Mouse (Mus musculus) cerebellum, adult 2 months (tissue): ENCODE results near the gene Gm21954. TPM values are rescaled to one million over a fixed set of nuclear protein-coding genes. Genes with fewer than 3 reads are reported as not detected.

Source experiments
- DNase-seq, 2 experiments: peaks; one replicate each; pipeline ENCODE4 v3.0.0; 2021
- H3K27ac ChIP-seq: fragments of 200-500 bp; 2 replicates; pipeline ENCODE4 v1.5.1; 2012; ENCODE audit warnings: low read length, control low read depth, inconsistent platforms; ENCODE audit not compliant: insufficient read depth
- H3K27me3 ChIP-seq: fragments of 200-500 bp; 2 replicates; pipeline ENCODE4 v1.6.1; 2012; ENCODE audit warnings: inconsistent platforms, mild to moderate bottlenecking, low read length, moderate library complexity; ENCODE audit not compliant: control insufficient read depth, insufficient read depth
- H3K4me1 ChIP-seq: fragments of 200-500 bp; 2 replicates; pipeline ENCODE4 v1.6.1; 2011; ENCODE audit warnings: low read length; ENCODE audit not compliant: control insufficient read depth, insufficient read depth
- H3K4me3 ChIP-seq: fragments of 200-500 bp; replicated peaks from 2 replicates; pipeline ENCODE3; 2011; ENCODE audit warnings: mild to moderate bottlenecking, low read depth, low read length, control low read depth; ENCODE audit not compliant: insufficient read depth
- CTCF ChIP-seq: fragments of 200-500 bp; IDR thresholded peaks from 2 replicates; pipeline ENCODE4 v1.5.1; 2011; ENCODE audit warnings: low read depth, mild to moderate bottlenecking, control low read depth, low read length, moderate library complexity, borderline replicate concordance; ENCODE audit not compliant: insufficient read depth
- POLR2A ChIP-seq: fragments of 200-500 bp; IDR thresholded peaks from 2 replicates; pipeline ENCODE4 v1.6.1; 2011; ENCODE audit warnings: low read length, control low read depth, borderline replicate concordance; ENCODE audit not compliant: insufficient read depth
- WGBS: fragments of 180-500 bp; shearing (Covaris S2); methylation state at CpG from one replicate; pipeline ENCODE4 v1.1.7; 2018; 5-methylcytosine and 5-hydroxymethylcytosine counted together
- polyA plus RNA-seq: library from polyadenylated mRNA; depleted of rRNA; stranded (reverse); fragments of >200 nt; gene quantifications from 2 replicates; pipeline ENCODE4 v1.2.3, GENCODE M21; 2012

Gm21954 gene
- polyA plus RNA-seq, 1 experiment: not detected

- no peak for DNase-seq
These were observed 25.3 kb downstream of the Gm21954 start for GRCm38 (mm10) chr3:55446681-55447080.

GRCm38 (mm10) chr3:55443725-55444124 lies 28.3 kb downstream of the Gm21954 start:
- 10% methylated on average over 2 of the region's 2 CpGs for WGBS

More at GRCm38 (mm10) chr3:55446681-55447080, 25.3 kb downstream of the Gm21954 start:
- TF ChIP-seq CTCF (no peak), POLR2A (no peak)
- H3K4me3 ChIP-seq: no peak overlapping the region
- WGBS: 64% methylated on average over 7 of the region's 7 CpGs
- H3K27me3 ChIP-seq: no peaks in the 10 kb centered on the region
- peak overlapping the region; percentile 24; the same call in 1 of the 2 replicates for H3K27ac ChIP-seq
- peaks cover 33% of the 10 kb centered on the region for H3K4me1 ChIP-seq

GRCm38 (mm10) chr3:55443271-55443670 lies 28.7 kb downstream of the Gm21954 start:
- TF ChIP-seq CTCF (no peak), POLR2A (no peak)
- H3K4me3 ChIP-seq: no peak overlapping the region
- WGBS: 36% methylated on average over 8 of the region's 8 CpGs
- no peak for DNase-seq
- peaks cover 56% of the 10 kb centered on the region for H3K4me1 ChIP-seq
- H3K27me3 ChIP-seq: no peaks in the 10 kb centered on the region
- peak overlapping the region; percentile 79 for H3K27ac ChIP-seq

More at GRCm38 (mm10) chr3:55443725-55444124, 28.3 kb downstream of the Gm21954 start:
- H3K27ac ChIP-seq: peak overlapping the region; percentile 79
- peaks cover 56% of the 10 kb centered on the region for H3K4me1 ChIP-seq
- no peak overlapping the region for H3K4me3 ChIP-seq
- DNase-seq: peak; percentile 79 to 85
- TF ChIP-seq CTCF: no peak
- TF ChIP-seq POLR2A: peak; percentile 24; the same call in 1 of the 2 replicates
- no peaks in the 10 kb centered on the region for H3K27me3 ChIP-seq

GRCm38 (mm10) chr3:55442012-55442645 lies 29.9 kb downstream of the Gm21954 start:
- TF ChIP-seq POLR2A (no peak), CTCF (no peak)
- no peak overlapping the region for H3K4me3 ChIP-seq
- H3K27ac ChIP-seq: peak overlapping the region; percentile 33; the same call in 1 of the 2 replicates
- WGBS: 42% methylated on average over 11 of the region's 11 CpGs
- H3K27me3 ChIP-seq: no peaks in the 10 kb centered on the region
- H3K4me1 ChIP-seq: peaks cover 49% of the 10 kb centered on the region
- DNase-seq: no peak

- Histone ChIP-seq H3K27me3 (no peaks in the 10 kb centered on the region), H3K4me1 (peaks cover 43% of the 10 kb centered on the region), H3K4me3 (no peak overlapping the region), H3K27ac (peak overlapping the region; percentile 30)
- DNase-seq: peak; percentile 71 to 81
- WGBS: 15% methylated on average over 8 of the region's 8 CpGs
- TF ChIP-seq CTCF (no peak), POLR2A (peak; percentile 36; the same call in 1 of the 2 replicates)
These were observed 31.7 kb downstream of the Gm21954 start for GRCm38 (mm10) chr3:55440342-55440741.

- 86% methylated on average over 7 of the region's 7 CpGs for WGBS
These were observed 33.1 kb downstream of the Gm21954 start for GRCm38 (mm10) chr3:55438824-55439446.

GRCm38 (mm10) chr3:55434276-55434675 lies 37.7 kb downstream of the Gm21954 start:
- peaks cover 3% of the 10 kb centered on the region for H3K4me1 ChIP-seq
- H3K27me3 ChIP-seq: no peaks in the 10 kb centered on the region
- H3K27ac ChIP-seq: no peak overlapping the region
- WGBS: 82% methylated on average over 1 of the region's 1 CpGs
- no peak overlapping the region for H3K4me3 ChIP-seq
- no peak for DNase-seq
- TF ChIP-seq CTCF (no peak), POLR2A (no peak)

More at GRCm38 (mm10) chr3:55438824-55439446, 33.1 kb downstream of the Gm21954 start:
- H3K4me1 ChIP-seq: peaks cover 38% of the 10 kb centered on the region
- no peak for DNase-seq
- H3K27ac ChIP-seq: peak overlapping the region; percentile 45; the same call in 1 of the 2 replicates
- no peak for TF ChIP-seq CTCF
- no peak for TF ChIP-seq POLR2A
- no peak overlapping the region for H3K4me3 ChIP-seq
- no peaks in the 10 kb centered on the region for H3K27me3 ChIP-seq

- no peak for TF ChIP-seq CTCF
- no peak for TF ChIP-seq POLR2A
- no peaks in the 10 kb centered on the region for H3K27me3 ChIP-seq
- WGBS: 82% methylated on average over 3 of the region's 3 CpGs
- no peak overlapping the region for H3K4me3 ChIP-seq
- no peaks in the 10 kb centered on the region for H3K4me1 ChIP-seq
- DNase-seq: no peak
- no peak overlapping the region for H3K27ac ChIP-seq
These were observed 40.8 kb downstream of the Gm21954 start for GRCm38 (mm10) chr3:55431223-55431622.
